Mouse (Mus musculus) limb, embryonic 12.5 days (tissue): Measurements from ENCODE around the gene Prr12. TPM values are rescaled to one million over a fixed set of nuclear protein-coding genes. Genes with fewer than 3 reads are reported as not detected.

Source experiments
- ATAC-seq: fragments of 200-750 bp; cut with Nextera tagmentation; 2 replicates; pipeline ENCODE4 v1.8.0; 2017; ENCODE audit warnings: low read depth, moderate TSS enrichment; ENCODE audit not compliant: insufficient number of reproducible peaks, insufficient read depth, low FRiP score, low TSS enrichment
- H3K27ac ChIP-seq: fragments of 300-500 bp; sonication (generic); 2 replicates; pipeline ENCODE4 v1.5.1; 2016; ENCODE audit warnings: mild to moderate bottlenecking, moderate library complexity
- H3K27me3 ChIP-seq: fragments of 300-500 bp; sonication (generic); 2 replicates; pipeline ENCODE4 v1.6.1; 2016; ENCODE audit warnings: mild to moderate bottlenecking, moderate library complexity
- H3K36me3 ChIP-seq: fragments of 300-500 bp; sonication (generic); 2 replicates; pipeline ENCODE4 v1.6.1; 2016; ENCODE audit warnings: mild to moderate bottlenecking, moderate library complexity
- H3K4me1 ChIP-seq: fragments of 300-500 bp; sonication (generic); replicated peaks from 2 replicates; pipeline ENCODE4 v1.6.1; 2016
- H3K4me2 ChIP-seq: fragments of 300-500 bp; sonication (generic); 2 replicates; pipeline ENCODE4 v1.6.1; 2016; ENCODE audit warnings: mild to moderate bottlenecking, moderate library complexity
- H3K4me3 ChIP-seq: fragments of 300-500 bp; sonication (generic); replicated peaks from 2 replicates; pipeline ENCODE4 v1.5.1; 2016; ENCODE audit warnings: mild to moderate bottlenecking
- H3K9ac ChIP-seq: fragments of 300-500 bp; sonication (generic); replicated peaks from 2 replicates; pipeline ENCODE4 v1.6.1; 2016; ENCODE audit warnings: mild to moderate bottlenecking, moderate library complexity
- H3K9me3 ChIP-seq: fragments of 300-500 bp; sonication (generic); 2 replicates; pipeline ENCODE4 v1.6.1; 2016; ENCODE audit warnings: mild to moderate bottlenecking, moderate library complexity
- WGBS: fragments of 180-500 bp; shearing (Covaris S2); methylation state at CpG from one replicate; pipeline ENCODE4 v1.1.7; 2016; 5-methylcytosine and 5-hydroxymethylcytosine counted together
- polyA plus RNA-seq: library from polyadenylated mRNA; unstranded; fragments of >200 nt; fragmentation: Nextera tagmentation; extraction: Ambion mirVana; gene quantifications from 2 replicates; pipeline ENCODE4 v1.2.1, GENCODE M21; 2016

Prr12 gene
- polyA plus RNA-seq, 1 experiment from 2014 or later: 15.0 TPM

DNA sequence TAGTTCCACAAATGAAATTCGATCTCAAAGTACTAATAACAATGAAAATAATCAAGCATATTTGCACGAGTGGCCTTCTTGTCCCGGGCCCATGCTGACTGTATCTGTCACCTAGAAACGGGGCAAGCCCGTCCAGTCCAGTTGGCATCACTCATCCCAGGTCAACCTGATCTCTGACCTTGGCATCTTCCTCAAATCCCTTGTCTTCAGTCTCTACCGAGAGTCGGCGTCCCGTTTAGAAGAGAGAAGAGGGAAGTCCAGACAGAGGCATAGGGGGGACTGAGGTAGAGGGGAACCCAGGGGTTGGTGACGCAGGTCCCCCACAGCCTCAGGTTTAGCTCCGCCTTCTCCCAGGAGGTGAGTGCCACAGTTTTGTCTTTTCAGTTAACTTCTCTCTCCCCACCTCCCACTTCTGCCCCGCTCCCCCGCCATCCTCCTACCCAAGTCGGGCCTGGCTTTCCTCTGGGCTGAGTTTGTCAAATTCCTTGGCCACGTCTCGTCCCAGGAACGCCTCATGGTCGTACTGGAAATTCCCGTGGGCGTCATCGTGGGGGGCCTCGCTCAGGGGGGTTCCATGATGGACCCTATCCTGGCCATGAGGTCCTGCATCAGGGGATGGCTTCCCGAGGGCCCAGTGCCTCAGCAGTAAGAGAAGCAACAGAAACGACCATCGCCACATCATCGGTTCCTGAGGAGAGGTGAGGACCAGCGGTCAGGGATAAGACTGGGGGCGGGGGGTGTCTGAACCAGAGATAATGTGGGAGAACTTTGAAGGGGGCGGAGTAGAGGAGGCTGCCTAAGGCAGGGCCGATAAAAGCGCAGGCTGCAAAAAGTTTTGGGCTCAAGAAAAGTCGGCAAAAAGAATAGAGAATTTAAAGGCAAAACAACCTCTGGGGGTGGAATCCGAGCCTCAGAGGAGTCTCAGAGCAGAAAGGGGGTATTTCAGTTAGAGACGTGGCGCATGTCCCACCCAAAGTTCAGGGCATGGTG lies 38.6 kb upstream of the Prr12 start:
- Histone ChIP-seq H3K4me2 (peak overlapping the region; percentile 85), H3K27ac (peak overlapping the region; percentile 94), H3K4me3 (peak overlapping the region; percentile 67), H3K9me3 (no peaks in the 10 kb centered on the region), H3K27me3 (no peaks in the 10 kb centered on the region), H3K36me3 (peaks cover 26% of the 10 kb centered on the region), H3K4me1 (peaks cover 35% of the 10 kb centered on the region), H3K9ac (peak overlapping the region; percentile 82)
- 9% methylated on average over 35 of the region's 35 CpGs for WGBS
- ATAC-seq: peak; percentile 29; the same call in 1 of the 2 replicates

DNA sequence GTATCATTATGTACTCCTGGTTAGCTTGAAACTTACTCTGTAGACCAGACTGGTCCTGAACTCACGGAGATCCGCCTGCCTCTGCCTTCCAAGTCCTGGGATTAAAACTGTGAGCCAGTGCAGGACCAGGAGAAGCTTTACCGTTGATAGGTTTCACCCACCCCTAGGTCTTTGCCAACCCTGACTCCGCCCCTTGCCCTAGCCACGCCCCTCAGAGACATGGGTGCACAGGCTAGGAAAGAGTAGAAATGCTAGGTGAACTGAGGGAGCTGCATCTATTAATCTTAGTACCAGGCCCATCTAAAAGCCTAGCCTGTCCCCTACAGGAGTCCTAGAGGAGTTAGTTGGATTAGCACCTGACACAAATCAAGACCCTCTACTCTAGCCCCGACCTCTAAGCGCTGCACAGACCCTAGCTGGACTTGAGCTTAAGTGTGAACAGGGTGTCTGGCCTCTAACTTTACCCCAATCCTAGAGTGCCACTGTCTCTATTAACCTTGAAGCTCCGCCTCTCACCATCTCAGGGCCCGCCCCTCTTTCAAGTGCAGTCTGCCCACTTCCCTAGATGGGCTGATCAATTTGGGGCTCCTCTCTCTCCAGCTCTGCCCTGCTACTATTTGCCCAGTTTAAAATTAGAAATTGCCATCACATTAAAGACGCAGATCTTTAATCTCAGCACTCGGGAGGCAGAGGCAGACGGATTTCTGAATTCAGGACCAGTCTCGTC lies 37.7 kb upstream of the Prr12 start:
- Histone ChIP-seq H3K9ac (peak overlapping the region; percentile 82; the same call in 1 of the 2 replicates), H3K4me2 (peak overlapping the region; percentile 85), H3K36me3 (peaks cover 35% of the 10 kb centered on the region), H3K9me3 (no peaks in the 10 kb centered on the region), H3K27ac (no peak overlapping the region; the same call in 1 of the 2 replicates), H3K4me3 (peak overlapping the region; percentile 67), H3K4me1 (peaks cover 35% of the 10 kb centered on the region), H3K27me3 (no peaks in the 10 kb centered on the region)
- ATAC-seq: no peak
- WGBS: 81% methylated on average over 13 of the region's 13 CpGs

DNA sequence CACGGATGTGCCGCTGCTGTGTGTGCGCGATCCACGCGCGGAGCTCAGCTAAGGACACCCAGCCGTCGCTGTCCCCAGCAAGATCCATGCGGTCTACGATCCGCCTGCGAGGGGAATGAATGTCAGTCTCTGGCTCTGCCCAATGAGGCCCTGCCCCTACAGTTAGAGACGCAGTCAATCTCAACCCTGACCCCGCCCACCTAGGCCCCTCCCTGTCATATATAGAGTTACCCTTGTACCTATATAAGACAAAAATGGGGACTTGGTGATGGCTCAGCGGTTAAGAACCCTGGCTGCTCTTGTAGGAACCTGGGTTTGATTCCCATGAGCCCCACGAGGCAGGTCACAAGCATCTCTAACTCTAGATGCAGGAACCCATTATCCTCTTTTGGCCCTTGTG lies 35.9 kb upstream of the Prr12 start:
- H3K9me3 ChIP-seq: no peaks in the 10 kb centered on the region
- H3K27me3 ChIP-seq: no peaks in the 10 kb centered on the region
- no peak overlapping the region for H3K4me3 ChIP-seq
- H3K9ac ChIP-seq: no peak overlapping the region
- 93% methylated on average over 17 of the region's 17 CpGs for WGBS
- H3K4me1 ChIP-seq: peaks cover 23% of the 10 kb centered on the region
- H3K4me2 ChIP-seq: no peak overlapping the region
- ATAC-seq: no peak
- no peak overlapping the region for H3K27ac ChIP-seq
- peaks cover 53% of the 10 kb centered on the region for H3K36me3 ChIP-seq

DNA sequence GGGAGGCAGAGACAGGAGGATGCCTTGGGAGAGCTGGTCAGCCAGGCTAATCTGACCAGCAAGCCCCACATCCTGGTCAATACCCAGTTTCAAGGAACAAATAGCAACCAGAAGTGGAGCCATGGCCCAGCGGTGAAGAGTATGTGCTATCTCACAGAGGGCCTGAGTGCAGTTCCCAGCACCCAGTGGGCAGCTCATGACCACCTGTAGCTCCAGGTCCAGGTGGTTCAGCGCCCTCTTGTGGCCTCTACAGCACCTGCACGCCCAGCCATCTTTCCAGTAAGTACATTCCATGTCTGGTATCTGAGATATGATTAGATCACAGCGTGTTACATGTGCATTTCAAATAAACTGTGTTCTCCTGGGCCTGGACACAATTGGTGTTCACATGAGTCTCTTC lies 33.4 kb upstream of the Prr12 start:
- Histone ChIP-seq H3K9me3 (no peaks in the 10 kb centered on the region), H3K27me3 (no peaks in the 10 kb centered on the region), H3K4me3 (no peak overlapping the region), H3K4me2 (no peak overlapping the region), H3K9ac (no peak overlapping the region), H3K36me3 (peaks cover 71% of the 10 kb centered on the region), H3K4me1 (peaks cover 15% of the 10 kb centered on the region), H3K27ac (no peak overlapping the region)
- 81% methylated on average over 4 of the region's 4 CpGs for WGBS
- no peak for ATAC-seq

DNA sequence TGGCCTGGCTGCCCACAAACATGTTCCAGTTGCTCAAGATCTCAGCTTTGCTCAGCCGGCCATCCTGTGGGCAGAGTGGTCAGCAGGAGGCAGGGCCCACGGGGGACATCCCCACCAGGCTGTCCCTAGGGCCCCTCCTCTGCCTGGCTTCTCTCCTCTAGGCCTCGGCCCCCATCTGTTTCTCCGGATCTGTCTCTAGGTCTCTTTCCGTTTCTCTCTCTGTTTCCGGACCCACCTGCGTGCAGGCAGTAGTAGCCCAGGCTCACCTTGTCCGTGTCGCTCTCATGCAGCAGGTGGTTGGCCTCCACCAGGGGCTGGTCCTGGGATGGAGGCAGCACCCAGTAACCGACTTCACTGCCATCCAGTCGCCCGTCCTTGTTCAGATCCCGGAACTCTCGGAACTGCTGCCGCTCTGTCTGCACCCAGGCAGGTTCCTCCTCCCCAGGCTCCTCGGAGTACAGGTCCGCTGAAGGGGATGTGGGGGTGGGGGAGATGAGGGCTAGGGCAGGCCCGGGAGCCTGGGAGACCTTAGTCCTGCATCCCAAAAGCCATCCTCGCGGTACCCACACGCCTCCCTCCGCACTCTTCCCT lies 30.7 kb upstream of the Prr12 start:
- Histone ChIP-seq H3K27me3 (no peaks in the 10 kb centered on the region), H3K36me3 (peaks cover 67% of the 10 kb centered on the region), H3K4me1 (peaks cover 9% of the 10 kb centered on the region; the same call in 1 of the 2 replicates), H3K9me3 (no peaks in the 10 kb centered on the region), H3K27ac (peak overlapping the region; percentile 72; the same call in 1 of the 2 replicates), H3K4me3 (no peak overlapping the region), H3K4me2 (no peak overlapping the region), H3K9ac (no peak overlapping the region; the same call in 1 of the 2 replicates)
- ATAC-seq: no peak
- WGBS: 88% methylated on average over 22 of the region's 22 CpGs

DNA sequence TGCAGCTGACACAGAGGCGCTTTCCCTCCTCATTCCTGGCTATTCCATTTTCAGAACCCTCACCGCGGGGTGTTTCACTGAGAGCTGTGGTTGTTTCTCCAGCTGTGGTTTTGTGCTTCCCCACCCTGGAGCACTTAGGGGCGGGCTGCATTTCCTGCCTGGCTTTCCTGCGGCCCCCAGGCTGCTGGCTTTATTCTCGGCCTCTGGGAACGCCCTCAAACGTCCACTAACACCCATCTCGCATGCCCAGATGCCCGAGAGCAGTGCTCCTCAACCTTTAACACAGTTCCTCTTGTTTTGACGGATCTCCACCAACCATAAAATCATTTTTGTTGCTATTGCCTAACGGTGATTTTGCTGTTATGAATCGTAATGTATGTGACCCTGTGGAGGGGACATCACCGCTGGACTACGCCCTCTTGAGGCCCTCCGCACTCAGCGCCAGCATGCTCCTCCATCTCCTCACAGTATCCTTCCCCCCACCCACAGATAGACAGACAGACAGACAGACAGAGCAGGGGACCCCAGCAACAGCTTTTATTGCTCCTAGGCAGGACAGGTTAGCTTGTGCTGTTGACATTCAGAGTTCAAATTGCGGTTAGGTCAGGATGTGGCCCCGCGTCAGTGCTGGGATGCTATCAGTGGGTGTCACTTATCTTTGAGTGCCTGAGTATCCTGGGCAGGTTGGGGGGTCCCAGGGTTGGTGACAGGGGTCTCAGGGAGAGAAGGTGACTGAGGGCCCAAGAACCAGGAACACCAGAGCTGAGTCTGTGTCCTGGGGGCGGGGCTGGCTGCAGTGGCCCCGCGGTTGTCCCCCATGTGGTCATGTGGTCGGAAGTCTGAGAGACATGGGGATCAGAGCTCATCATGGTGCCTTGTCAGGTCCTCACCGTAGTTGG lies 30.0 kb upstream of the Prr12 start:
- H3K4me1 ChIP-seq: peaks cover 9% of the 10 kb centered on the region; the same call in 1 of the 2 replicates
- H3K27me3 ChIP-seq: no peaks in the 10 kb centered on the region
- no peak for ATAC-seq
- peak overlapping the region; percentile 37; the same call in 1 of the 2 replicates for H3K9ac ChIP-seq
- no peak overlapping the region; the same call in 1 of the 2 replicates for H3K4me2 ChIP-seq
- no peaks in the 10 kb centered on the region for H3K9me3 ChIP-seq
- H3K36me3 ChIP-seq: peaks cover 66% of the 10 kb centered on the region
- H3K4me3 ChIP-seq: no peak overlapping the region
- WGBS: 69% methylated on average over 25 of the region's 25 CpGs
- peak overlapping the region; percentile 72 for H3K27ac ChIP-seq

DNA sequence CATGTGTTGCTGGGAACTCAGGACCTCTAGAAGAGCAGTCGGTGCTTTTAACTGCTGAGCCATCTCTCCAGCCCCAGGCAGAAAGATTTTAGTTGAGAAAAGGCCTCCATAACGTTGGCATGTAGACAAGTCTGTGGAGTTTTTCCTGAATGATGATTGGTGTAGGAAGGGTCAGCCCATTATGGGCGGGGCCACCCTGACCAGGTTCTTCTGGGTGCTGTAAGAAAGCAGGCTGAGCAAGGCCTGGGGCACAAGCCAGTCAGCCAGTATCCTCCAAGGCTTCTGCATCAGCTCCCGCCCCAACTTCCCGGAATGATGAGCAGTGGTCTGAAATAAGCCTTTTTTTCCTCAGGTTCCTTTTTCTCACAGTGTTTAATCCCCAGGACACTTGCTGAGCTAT lies 28.3 kb upstream of the Prr12 start:
- 54% methylated on average over 5 of the region's 5 CpGs for WGBS
- no peak for ATAC-seq
- Histone ChIP-seq H3K4me1 (peaks cover 9% of the 10 kb centered on the region; the same call in 1 of the 2 replicates), H3K9me3 (no peaks in the 10 kb centered on the region), H3K36me3 (peaks cover 66% of the 10 kb centered on the region), H3K27me3 (no peaks in the 10 kb centered on the region), H3K4me3 (no peak overlapping the region), H3K27ac (0 out of 2 replicates have a peak overlapping the region, but pooled peaks have one; percentile 37), H3K4me2 (no peak overlapping the region), H3K9ac (no peak overlapping the region)

DNA sequence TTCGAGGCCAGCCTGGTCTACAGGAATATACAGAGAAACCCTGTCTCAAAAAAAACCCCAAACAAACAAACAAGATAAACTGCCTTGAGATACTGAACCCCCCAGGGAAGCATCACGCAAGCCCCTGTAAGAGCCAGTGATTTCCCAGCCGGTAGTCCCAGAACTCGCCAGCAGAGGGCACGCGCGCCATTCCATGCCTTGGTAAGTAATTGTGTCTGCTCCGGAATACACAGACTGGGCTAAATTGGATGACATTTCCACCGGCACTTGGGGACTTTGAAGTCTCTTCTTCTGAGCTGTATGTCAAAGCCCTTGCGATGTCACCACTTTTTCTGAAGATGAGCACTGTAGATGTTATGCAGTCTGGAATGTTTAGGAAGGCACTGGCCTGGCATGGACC lies 27.2 kb upstream of the Prr12 start:
- Histone ChIP-seq H3K9ac (no peak overlapping the region), H3K9me3 (no peaks in the 10 kb centered on the region), H3K27me3 (no peaks in the 10 kb centered on the region), H3K36me3 (peaks cover 66% of the 10 kb centered on the region), H3K4me3 (no peak overlapping the region), H3K27ac (no peak overlapping the region), H3K4me2 (no peak overlapping the region; the same call in 1 of the 2 replicates), H3K4me1 (peaks cover 9% of the 10 kb centered on the region; the same call in 1 of the 2 replicates)
- ATAC-seq: 0 out of 2 replicates have a peak, but pooled peaks have one; percentile 53
- under 1% methylated on average over 10 of the region's 10 CpGs for WGBS

DNA sequence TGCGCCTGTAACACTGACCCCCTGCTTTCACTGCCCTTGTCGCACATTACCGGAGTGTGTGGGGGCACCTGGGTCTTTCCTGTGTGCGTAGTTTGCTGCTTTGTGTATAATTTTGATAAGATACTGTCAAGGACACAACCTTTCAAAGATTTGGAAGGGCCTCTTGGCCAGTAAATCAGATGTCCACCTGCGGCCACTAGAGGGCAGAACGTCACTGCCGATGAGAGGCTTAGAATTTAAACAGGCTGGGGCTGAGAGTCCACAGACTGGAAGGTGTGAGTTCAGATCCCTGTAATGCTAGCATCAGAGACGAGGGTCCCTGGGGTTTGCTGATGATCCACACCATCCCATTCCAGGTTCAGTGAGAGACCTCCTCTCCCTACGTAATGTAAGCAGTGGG lies 25.8 kb upstream of the Prr12 start:
- 39% methylated on average over 9 of the region's 9 CpGs for WGBS
- H3K4me3 ChIP-seq: no peak overlapping the region
- ATAC-seq: no peak
- H3K9ac ChIP-seq: no peak overlapping the region
- H3K9me3 ChIP-seq: no peaks in the 10 kb centered on the region
- H3K36me3 ChIP-seq: peaks cover 66% of the 10 kb centered on the region
- no peaks in the 10 kb centered on the region for H3K27me3 ChIP-seq
- no peak overlapping the region for H3K4me2 ChIP-seq
- H3K4me1 ChIP-seq: peaks cover 9% of the 10 kb centered on the region; the same call in 1 of the 2 replicates
- H3K27ac ChIP-seq: no peak overlapping the region

DNA sequence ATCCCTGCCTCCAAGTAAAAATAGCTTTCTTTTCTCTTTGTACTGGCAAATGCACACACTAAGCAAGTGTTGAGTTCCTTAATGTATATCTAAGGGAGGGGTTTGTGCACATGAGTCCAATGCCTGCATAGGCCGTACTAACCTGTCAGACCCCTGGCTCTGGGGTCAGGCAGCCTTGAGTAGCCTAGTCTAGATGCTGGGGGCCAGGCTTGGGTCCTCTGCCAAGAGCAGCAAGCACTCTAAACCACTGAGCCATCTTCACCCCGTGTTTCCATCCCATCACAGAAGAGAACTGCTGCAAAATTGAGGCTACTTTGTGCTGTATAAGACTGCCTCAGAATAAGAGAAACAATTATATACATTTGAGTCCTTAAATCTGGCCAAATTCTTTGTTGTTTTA lies 25.1 kb upstream of the Prr12 start:
- H3K27ac ChIP-seq: no peak overlapping the region
- peaks cover 63% of the 10 kb centered on the region for H3K36me3 ChIP-seq
- no peak overlapping the region for H3K9ac ChIP-seq
- 91% methylated on average over 2 of the region's 2 CpGs for WGBS
- ATAC-seq: no peak
- no peaks in the 10 kb centered on the region for H3K27me3 ChIP-seq
- H3K4me1 ChIP-seq: peaks cover 7% of the 10 kb centered on the region; the same call in 1 of the 2 replicates
- H3K4me3 ChIP-seq: no peak overlapping the region
- H3K9me3 ChIP-seq: no peaks in the 10 kb centered on the region
- no peak overlapping the region for H3K4me2 ChIP-seq
